Mouse (Mus musculus): ENCODE results near the gene Plppr3. TPM values are rescaled to one million over a fixed set of nuclear protein-coding genes. Genes with fewer than 3 reads are reported as not detected.

Plppr3 gene
- polyA plus RNA-seq, 1 experiment from 2014 or later = 131 TPM

DNA sequence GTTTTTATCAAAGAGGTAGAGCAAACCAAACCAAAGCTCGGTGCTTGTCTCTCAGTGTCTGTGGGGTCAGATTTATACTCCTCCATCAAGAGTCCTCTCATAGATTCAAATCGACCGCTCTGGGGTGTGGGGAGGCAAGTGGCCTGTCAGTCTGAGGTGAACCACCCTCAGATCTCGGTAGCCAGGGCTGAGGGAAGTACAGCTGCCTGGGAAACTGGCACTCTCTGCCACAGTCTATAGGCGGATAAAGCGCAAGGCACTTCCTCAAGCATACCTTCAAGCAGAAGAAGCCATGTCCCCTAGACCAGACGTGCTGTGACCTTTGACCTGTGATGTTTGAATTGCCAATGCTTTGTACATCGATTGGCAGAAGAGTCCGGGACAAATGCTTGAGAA, 41.6 kb downstream of the Plppr3 start:
- Histone ChIP-seq H3K9ac (ENCODE audit: low read length) (no peak overlapping the region), H3K4me3 (ENCODE audit: low read depth, low read length) (no peak overlapping the region), H3K9me3 (ENCODE audit: control insufficient read depth, low read length) (no peaks in the 10 kb centered on the region), H3K27me3 (ENCODE audit: control insufficient read depth, insufficient read depth, low read length) (no peaks in the 10 kb centered on the region), H3K4me2 (ENCODE audit: low read depth, low read length, severe bottlenecking) (no peak overlapping the region), H3K27ac (ENCODE audit: low read depth, low read length) (no peak overlapping the region), H3K36me3 (ENCODE audit: control insufficient read depth, insufficient read depth, low read length) (no peaks in the 10 kb centered on the region), H3K4me1 (replicated peaks; ENCODE audit: control insufficient read depth, insufficient read depth, low read length) (no peaks in the 10 kb centered on the region)
- ATAC-seq (replicated peaks; ENCODE audit: low FRiP score) = no peak
- WGBS = 79% methylated on average over 9 of the region's 9 CpGs
- DNase-seq (ENCODE audit: low spot score) = no peak

DNA sequence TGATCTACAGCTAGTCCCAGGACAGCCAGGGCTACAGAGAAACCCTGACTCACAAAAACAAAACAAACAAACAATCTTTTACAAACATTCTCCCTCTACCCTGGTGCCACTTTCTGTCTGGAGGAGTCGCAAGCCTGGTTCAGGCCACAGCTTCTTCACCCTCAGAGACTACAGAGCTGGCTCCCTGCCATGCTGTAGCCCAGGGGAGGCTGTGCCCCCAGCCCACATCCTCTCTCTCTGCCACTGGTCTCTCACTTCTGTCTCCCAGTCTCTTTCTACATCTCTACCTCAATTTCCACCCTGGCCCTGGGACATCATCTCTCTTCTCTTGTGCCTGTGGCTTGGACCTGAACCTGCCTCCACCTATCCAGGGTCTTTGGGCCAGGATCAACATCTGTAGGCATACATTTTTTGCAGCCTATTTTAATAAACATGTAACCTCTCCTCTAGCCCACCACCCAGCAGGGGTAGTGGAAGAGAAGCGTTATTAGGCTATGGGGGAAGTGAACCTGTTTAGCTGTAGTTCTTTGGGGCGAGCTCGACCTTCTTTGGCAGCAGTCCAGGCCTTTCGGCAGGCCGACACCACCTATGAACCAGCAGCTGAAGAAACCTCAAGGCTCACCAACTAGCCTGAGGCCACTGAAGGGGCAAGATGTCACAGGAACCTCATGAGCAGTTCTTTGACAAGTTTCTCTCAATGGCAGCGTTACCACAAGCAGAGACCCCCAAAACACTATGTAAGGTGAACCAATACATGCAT, 42.2 kb downstream of the Plppr3 start:
- H3K9me3 ChIP-seq (ENCODE audit: control insufficient read depth, low read length) = no peaks in the 10 kb centered on the region
- WGBS = 83% methylated on average over 7 of the region's 7 CpGs
- H3K9ac ChIP-seq (ENCODE audit: low read length) = no peak overlapping the region
- no peak overlapping the region for H3K27ac ChIP-seq (ENCODE audit: low read depth, low read length)
- no peaks in the 10 kb centered on the region for H3K27me3 ChIP-seq (ENCODE audit: control insufficient read depth, insufficient read depth, low read length)
- ATAC-seq (replicated peaks; ENCODE audit: low FRiP score) = no peak
- DNase-seq (ENCODE audit: low spot score) = no peak
- H3K4me2 ChIP-seq (ENCODE audit: low read depth, low read length, severe bottlenecking) = no peak overlapping the region
- no peaks in the 10 kb centered on the region for H3K4me1 ChIP-seq (replicated peaks; ENCODE audit: control insufficient read depth, insufficient read depth, low read length)
- no peaks in the 10 kb centered on the region for H3K36me3 ChIP-seq (ENCODE audit: control insufficient read depth, insufficient read depth, low read length)
- no peak overlapping the region for H3K4me3 ChIP-seq (ENCODE audit: low read depth, low read length)

DNA sequence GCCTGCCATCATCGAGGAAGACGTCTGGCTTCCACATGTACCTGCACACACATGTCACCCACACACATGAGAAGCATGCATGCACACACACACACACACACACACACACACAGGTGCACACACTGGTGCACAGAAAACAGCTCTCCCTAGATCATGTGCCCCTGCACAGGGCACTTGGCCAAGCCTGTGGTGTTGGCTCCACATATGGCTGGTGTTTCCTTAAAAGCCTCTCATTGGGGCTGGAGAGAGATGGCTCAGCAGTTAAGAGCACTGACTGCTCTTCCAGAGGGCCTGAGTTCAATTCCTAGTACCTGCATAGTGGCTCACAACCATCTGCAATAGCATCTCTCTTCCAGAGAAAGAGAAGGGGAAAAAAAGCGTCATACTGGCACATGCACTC, 42.9 kb downstream of the Plppr3 start:
- no peak overlapping the region for H3K9ac ChIP-seq (ENCODE audit: low read length)
- DNase-seq (ENCODE audit: low spot score) (no peak), ATAC-seq (replicated peaks; ENCODE audit: low FRiP score) (no peak)
- WGBS = 79% methylated on average over 3 of the region's 3 CpGs
- H3K9me3 ChIP-seq (ENCODE audit: control insufficient read depth, low read length) = no peaks in the 10 kb centered on the region
- H3K4me1 ChIP-seq (replicated peaks; ENCODE audit: control insufficient read depth, insufficient read depth, low read length) = no peaks in the 10 kb centered on the region
- no peak overlapping the region for H3K4me3 ChIP-seq (ENCODE audit: low read depth, low read length)
- H3K4me2 ChIP-seq (ENCODE audit: low read depth, low read length, severe bottlenecking) = no peak overlapping the region
- no peak overlapping the region for H3K27ac ChIP-seq (ENCODE audit: low read depth, low read length)
- no peaks in the 10 kb centered on the region for H3K27me3 ChIP-seq (ENCODE audit: control insufficient read depth, insufficient read depth, low read length)
- H3K36me3 ChIP-seq (ENCODE audit: control insufficient read depth, insufficient read depth, low read length) = no peaks in the 10 kb centered on the region

DNA sequence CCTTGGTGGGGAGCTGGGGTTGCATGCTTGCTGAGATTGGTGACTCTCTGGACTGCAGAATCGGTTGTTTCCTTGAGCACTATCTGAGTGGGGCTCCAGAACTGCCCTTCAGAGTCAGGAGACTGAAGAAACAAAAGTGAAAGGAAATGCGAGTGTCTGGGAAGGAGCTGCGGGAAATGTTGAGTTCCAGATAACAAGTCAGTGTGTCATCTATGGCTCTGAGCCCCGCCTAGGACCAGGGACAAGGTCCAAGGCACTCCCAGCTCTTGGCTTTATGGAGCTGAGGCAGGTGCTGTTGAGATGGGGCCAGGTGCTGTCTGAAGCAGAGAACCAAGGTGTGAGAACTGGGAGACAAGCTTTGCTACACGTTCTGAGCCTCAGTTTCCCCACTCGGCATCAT, 50.0 kb downstream of the Plppr3 start:
- Histone ChIP-seq H3K36me3 (ENCODE audit: control insufficient read depth, insufficient read depth, low read length) (peaks cover under 1% of the 10 kb centered on the region; the same call in 1 of the 2 replicates), H3K4me1 (replicated peaks; ENCODE audit: control insufficient read depth, insufficient read depth, low read length) (peaks cover 2% of the 10 kb centered on the region; the same call in 1 of the 2 replicates), H3K4me3 (ENCODE audit: low read depth, low read length) (no peak overlapping the region), H3K27me3 (ENCODE audit: control insufficient read depth, insufficient read depth, low read length) (no peaks in the 10 kb centered on the region), H3K9ac (ENCODE audit: low read length) (no peak overlapping the region), H3K27ac (ENCODE audit: low read depth, low read length) (no peak overlapping the region), H3K9me3 (ENCODE audit: control insufficient read depth, low read length) (no peaks in the 10 kb centered on the region), H3K4me2 (ENCODE audit: low read depth, low read length, severe bottlenecking) (no peak overlapping the region)
- WGBS = 75% methylated on average over 6 of the region's 6 CpGs
- DNase-seq (ENCODE audit: low spot score) (no peak), ATAC-seq (replicated peaks; ENCODE audit: low FRiP score) (no peak)

DNA sequence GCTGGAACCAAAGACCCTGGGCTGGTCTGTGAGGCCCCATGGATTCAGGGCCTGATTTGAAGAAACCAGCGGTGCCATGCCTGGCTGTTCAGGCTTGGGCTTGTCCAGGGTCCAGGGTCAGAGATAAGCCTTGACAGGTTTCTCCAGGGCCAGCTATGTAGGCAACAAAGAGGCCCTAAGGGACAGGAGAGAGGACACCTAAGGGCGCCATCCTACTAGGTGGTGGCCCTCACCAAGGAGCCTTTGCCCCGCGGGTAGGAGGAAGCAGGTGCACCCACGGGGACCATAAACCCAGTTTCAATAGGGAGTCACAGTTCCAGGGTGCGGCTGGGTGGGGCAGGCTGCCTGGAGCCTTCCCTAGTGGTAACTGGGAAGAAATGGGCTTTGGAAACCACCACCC, 51.4 kb downstream of the Plppr3 start:
- Histone ChIP-seq H3K4me1 (replicated peaks; ENCODE audit: control insufficient read depth, insufficient read depth, low read length) (peaks cover 2% of the 10 kb centered on the region; the same call in 1 of the 2 replicates), H3K27ac (ENCODE audit: low read depth, low read length) (no peak overlapping the region), H3K9ac (ENCODE audit: low read length) (no peak overlapping the region), H3K4me3 (ENCODE audit: low read depth, low read length) (no peak overlapping the region), H3K36me3 (ENCODE audit: control insufficient read depth, insufficient read depth, low read length) (peaks cover 6% of the 10 kb centered on the region; the same call in 1 of the 2 replicates), H3K9me3 (ENCODE audit: control insufficient read depth, low read length) (no peaks in the 10 kb centered on the region), H3K4me2 (ENCODE audit: low read depth, low read length, severe bottlenecking) (no peak overlapping the region), H3K27me3 (ENCODE audit: control insufficient read depth, insufficient read depth, low read length) (no peaks in the 10 kb centered on the region)
- DNase-seq (ENCODE audit: low spot score) = no peak
- no peak for ATAC-seq (replicated peaks; ENCODE audit: low FRiP score)
- WGBS = 70% methylated on average over 6 of the region's 6 CpGs

DNA sequence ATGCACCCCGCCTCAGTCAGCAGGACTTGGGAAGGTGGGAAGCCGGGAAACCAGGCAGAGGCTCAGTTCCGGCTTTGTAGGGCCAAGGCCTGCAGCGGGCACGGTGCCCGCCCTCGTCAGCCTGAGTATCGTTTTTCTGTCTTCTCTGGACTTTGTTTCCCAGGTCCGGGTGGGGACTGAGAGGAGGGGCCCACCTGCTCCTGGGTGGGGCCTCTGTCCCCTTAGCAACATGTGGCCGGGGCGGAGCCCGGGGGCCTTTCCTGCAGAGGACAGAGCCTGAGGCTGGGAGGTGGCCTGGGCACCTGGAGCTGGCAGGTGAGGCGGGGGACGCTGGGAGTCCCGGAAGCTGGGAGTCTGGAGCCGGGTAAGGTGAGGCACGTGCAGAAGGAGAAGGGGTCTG, 52.1 kb downstream of the Plppr3 start:
- H3K4me1 ChIP-seq (replicated peaks; ENCODE audit: control insufficient read depth, insufficient read depth, low read length) = peaks cover 2% of the 10 kb centered on the region; the same call in 1 of the 2 replicates
- no peak overlapping the region for H3K4me3 ChIP-seq (ENCODE audit: low read depth, low read length)
- H3K9me3 ChIP-seq (ENCODE audit: control insufficient read depth, low read length) = no peaks in the 10 kb centered on the region
- DNase-seq (ENCODE audit: low spot score) (peak; percentile 50), ATAC-seq (replicated peaks; ENCODE audit: low FRiP score) (no peak)
- peaks cover 6% of the 10 kb centered on the region; the same call in 1 of the 2 replicates for H3K36me3 ChIP-seq (ENCODE audit: control insufficient read depth, insufficient read depth, low read length)
- peak overlapping the region; percentile 16; the same call in 1 of the 2 replicates for H3K9ac ChIP-seq (ENCODE audit: low read length)
- no peak overlapping the region for H3K27ac ChIP-seq (ENCODE audit: low read depth, low read length)
- H3K27me3 ChIP-seq (ENCODE audit: control insufficient read depth, insufficient read depth, low read length) = no peaks in the 10 kb centered on the region
- H3K4me2 ChIP-seq (ENCODE audit: low read depth, low read length, severe bottlenecking) = no peak overlapping the region
- 31% methylated on average over 17 of the region's 17 CpGs for WGBS

DNA sequence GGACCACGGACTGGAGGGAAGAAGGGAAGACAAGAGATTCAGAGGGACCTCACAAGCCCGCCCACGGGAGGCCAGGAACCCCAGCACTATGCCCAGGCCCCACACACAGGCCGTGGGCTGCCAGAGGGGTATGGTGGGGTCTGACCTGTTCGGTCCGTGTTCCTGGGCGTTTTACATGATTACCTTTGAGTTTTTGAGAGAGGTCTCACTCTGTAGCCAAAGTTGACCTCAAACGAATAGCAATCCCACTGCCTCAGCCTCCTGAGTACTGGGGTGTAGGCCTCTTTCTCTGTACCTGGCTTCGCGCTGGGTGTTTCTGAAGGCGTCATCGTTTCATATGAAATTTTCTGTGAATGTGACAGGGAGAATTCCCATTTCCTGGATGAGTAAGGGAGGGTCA, 52.7 kb downstream of the Plppr3 start:
- no peaks in the 10 kb centered on the region for H3K27me3 ChIP-seq (ENCODE audit: control insufficient read depth, insufficient read depth, low read length)
- DNase-seq (ENCODE audit: low spot score) (no peak), ATAC-seq (replicated peaks; ENCODE audit: low FRiP score) (no peak)
- H3K4me1 ChIP-seq (replicated peaks; ENCODE audit: control insufficient read depth, insufficient read depth, low read length) = peaks cover 2% of the 10 kb centered on the region; the same call in 1 of the 2 replicates
- H3K36me3 ChIP-seq (ENCODE audit: control insufficient read depth, insufficient read depth, low read length) = peaks cover 6% of the 10 kb centered on the region; the same call in 1 of the 2 replicates
- H3K27ac ChIP-seq (ENCODE audit: low read depth, low read length) = no peak overlapping the region
- H3K4me2 ChIP-seq (ENCODE audit: low read depth, low read length, severe bottlenecking) = no peak overlapping the region
- 91% methylated on average over 12 of the region's 12 CpGs for WGBS
- no peaks in the 10 kb centered on the region for H3K9me3 ChIP-seq (ENCODE audit: control insufficient read depth, low read length)
- no peak overlapping the region for H3K9ac ChIP-seq (ENCODE audit: low read length)
- H3K4me3 ChIP-seq (ENCODE audit: low read depth, low read length) = no peak overlapping the region

DNA sequence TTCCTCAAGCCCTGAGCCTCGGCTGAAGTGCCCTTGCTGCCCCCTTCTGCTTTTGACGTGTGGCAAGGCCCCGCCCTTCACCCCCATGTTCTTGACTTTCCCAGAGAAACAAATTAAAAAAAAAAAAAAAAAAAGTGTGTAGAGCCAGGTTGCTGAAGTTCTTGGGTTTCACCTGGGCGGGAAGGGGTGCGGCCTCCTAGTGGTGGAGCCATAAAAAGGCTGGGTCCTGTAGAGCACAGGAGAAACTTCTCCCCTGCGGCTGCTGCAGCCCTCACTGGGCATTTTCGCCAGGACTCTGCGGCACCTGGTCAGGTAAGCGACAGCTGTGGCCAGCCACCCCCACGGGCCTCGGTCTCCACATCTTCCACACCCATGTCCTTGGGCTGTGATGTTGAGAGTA, 53.7 kb downstream of the Plppr3 start, which contains the start of gene Misp:
Gene Misp (plus strand): TSS at position 208 of the 400 bp plus-strand sequence.
- H3K4me2 ChIP-seq (ENCODE audit: low read depth, low read length, severe bottlenecking) = no peak within 1 kb of the TSS
- H3K27ac ChIP-seq (ENCODE audit: low read depth, low read length) = no peak within 1 kb of the TSS
- H3K9ac ChIP-seq (ENCODE audit: low read length) = no peak within 1 kb of the TSS
- H3K9me3 ChIP-seq (ENCODE audit: control insufficient read depth, low read length) = no peaks in the 10 kb centered on the region
- ATAC-seq (replicated peaks; ENCODE audit: low FRiP score) (no peak), DNase-seq (ENCODE audit: low spot score) (no peak)
- H3K4me3 ChIP-seq (ENCODE audit: low read depth, low read length) = no peak within 1 kb of the TSS
- H3K36me3 ChIP-seq (ENCODE audit: control insufficient read depth, insufficient read depth, low read length) = peaks cover 6% of the 10 kb centered on the region; the same call in 1 of the 2 replicates
- no peaks in the 10 kb centered on the region for H3K27me3 ChIP-seq (ENCODE audit: control insufficient read depth, insufficient read depth, low read length)
- WGBS = 65% methylated on average over 11 of the region's 11 CpGs
- H3K4me1 ChIP-seq (replicated peaks; ENCODE audit: control insufficient read depth, insufficient read depth, low read length) = peaks cover 2% of the 10 kb centered on the region; the same call in 1 of the 2 replicates

DNA sequence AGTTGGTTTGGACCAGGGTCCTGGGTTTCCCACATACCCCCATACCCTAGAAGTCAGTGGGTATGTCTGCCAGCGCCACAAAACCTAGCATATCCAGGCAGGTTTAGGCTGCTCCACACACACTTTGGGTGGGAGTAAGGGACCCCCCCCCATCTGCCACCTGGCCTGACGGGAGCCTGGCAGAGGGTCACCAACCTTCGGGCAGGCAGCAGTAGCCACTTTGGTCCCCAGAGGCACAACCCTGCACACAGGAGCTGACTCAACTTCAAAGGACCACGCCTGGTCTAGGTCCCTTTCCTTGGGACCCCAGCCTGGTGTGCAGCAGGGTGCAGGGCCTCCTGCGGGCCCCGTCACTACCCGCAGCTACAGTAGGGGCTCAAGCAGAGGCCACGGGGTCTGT, 54.2 kb downstream of the Plppr3 start:
- no peaks in the 10 kb centered on the region for H3K9me3 ChIP-seq (ENCODE audit: control insufficient read depth, low read length)
- peaks cover 8% of the 10 kb centered on the region; the same call in 1 of the 2 replicates for H3K36me3 ChIP-seq (ENCODE audit: control insufficient read depth, insufficient read depth, low read length)
- no peak overlapping the region for H3K9ac ChIP-seq (ENCODE audit: low read length)
- ATAC-seq (replicated peaks; ENCODE audit: low FRiP score) = no peak
- WGBS = 83% methylated on average over 8 of the region's 8 CpGs
- peaks cover 2% of the 10 kb centered on the region; the same call in 1 of the 2 replicates for H3K4me1 ChIP-seq (replicated peaks; ENCODE audit: control insufficient read depth, insufficient read depth, low read length)
- no peaks in the 10 kb centered on the region for H3K27me3 ChIP-seq (ENCODE audit: control insufficient read depth, insufficient read depth, low read length)
- H3K4me2 ChIP-seq (ENCODE audit: low read depth, low read length, severe bottlenecking) = no peak overlapping the region
- H3K4me3 ChIP-seq (ENCODE audit: low read depth, low read length) = no peak overlapping the region
- no peak overlapping the region for H3K27ac ChIP-seq (ENCODE audit: low read depth, low read length)
- no peak for DNase-seq (ENCODE audit: low spot score)

Measured in forebrain, embryonic 11.5 days (tissue).